Mouse (Mus musculus): Measurements from ENCODE around the gene Gm45716.

Gene Gm45716

GRCm38 (mm10) chr11:90284079-90284478, 96.6 kb downstream of the Gm45716 start:
- DNase-seq (ENCODE audit: low spot score) = no peak

GRCm38 (mm10) chr11:90284623-90285022, 97.1 kb downstream of the Gm45716 start:
- DNase-seq (ENCODE audit: low spot score) = no peak

- no peak for DNase-seq (ENCODE audit: low spot score)
Measured at GRCm38 (mm10) chr11:90286550-90287154, 99.2 kb downstream of the Gm45716 start.

GRCm38 (mm10) chr11:90291156-90291555, 103.7 kb downstream of the Gm45716 start:
- DNase-seq (ENCODE audit: low spot score) = no peak

- no peak for DNase-seq (ENCODE audit: low spot score)
Measured at GRCm38 (mm10) chr11:90292766-90293165, 105.3 kb downstream of the Gm45716 start.

- DNase-seq (ENCODE audit: low spot score) = no peak
Measured at GRCm38 (mm10) chr11:90294622-90295021, 107.1 kb downstream of the Gm45716 start.

All from c-Kit-positive CD71-positive TER-119-positive erythroid progenitor cells, embryonic 14.5 days (primary cell).